In the genomic region with DNA sequence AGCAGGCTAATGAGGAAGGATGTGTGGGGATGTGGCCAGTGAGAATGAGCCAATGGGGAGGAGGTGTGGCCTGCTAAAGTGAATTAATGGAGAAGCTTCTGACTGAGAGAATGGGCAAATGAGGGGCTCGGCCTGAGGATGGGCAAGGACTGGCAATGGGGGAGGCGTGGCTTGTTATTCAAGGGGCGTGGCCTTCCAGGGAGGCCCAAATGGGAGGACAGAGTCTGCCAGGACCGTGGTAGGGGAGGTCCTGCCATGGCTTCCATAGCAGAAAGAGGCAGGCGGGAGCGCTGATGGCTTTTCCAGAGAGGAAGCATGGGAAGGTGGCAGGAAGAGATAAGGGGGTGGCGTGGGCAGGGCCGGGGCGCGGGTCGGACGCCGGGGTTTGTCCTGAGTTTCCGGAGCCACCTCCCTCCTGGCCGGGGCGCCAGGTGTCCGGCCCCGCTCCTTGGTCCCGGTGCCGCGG, we compare ENCODE assay signal across 7 mouse cellular contexts. TPM values are rescaled to one million over a fixed set of nuclear protein-coding genes. Genes with fewer than 3 reads are reported as not detected.
A peak's percentile ranks its signal among the peaks of the same experiment; 100 is the strongest.
DNase-seq lines count a peak whose midpoint lies in the region; ATAC-seq and TF ChIP-seq lines count a peak whose summit lies in the region.

No protein-coding gene starts in this region.

- no peak for TF ChIP-seq POLR2A in limb, embryonic 14.5 days (IDR thresholded peaks at IDR 0.05; ENCODE audit: borderline replicate concordance, extremely low read depth, insufficient read depth, insufficient read length)

- H3K36me3 ChIP-seq in forebrain, embryonic 12.5 days (replicated peaks) = no peaks in the 10 kb centered on the region
- no peaks in the 10 kb centered on the region for H3K36me3 ChIP-seq in hindbrain, embryonic 11.5 days (ENCODE audit: control insufficient read depth, insufficient read depth, low read length)
- peaks cover 63% of the 10 kb centered on the region for H3K36me3 ChIP-seq in limb, embryonic 14.5 days (ENCODE audit: control insufficient read depth, insufficient read depth, low read length)
- no peaks in the 10 kb centered on the region for H3K36me3 ChIP-seq in midbrain, embryonic 13.5 days

- peak overlapping the region; percentile 49 for H3K4me2 ChIP-seq in forebrain, embryonic 12.5 days
- H3K4me2 ChIP-seq in hindbrain, embryonic 11.5 days (replicated peaks; ENCODE audit: low read depth, low read length) = peak overlapping the region; percentile 41
- H3K4me2 ChIP-seq in limb, embryonic 14.5 days (replicated peaks; ENCODE audit: low read depth, low read length, severe bottlenecking) = peak overlapping the region; percentile 22; the same call in 1 of the 2 replicates
- H3K4me2 ChIP-seq in midbrain, embryonic 13.5 days (replicated peaks) = peak overlapping the region; percentile 44

- H3K27ac ChIP-seq in forebrain, embryonic 12.5 days = no peak overlapping the region
- no peak overlapping the region for H3K27ac ChIP-seq in hindbrain, embryonic 11.5 days (ENCODE audit: low read depth, low read length)
- no peak overlapping the region for H3K27ac ChIP-seq in limb, embryonic 14.5 days (replicated peaks; ENCODE audit: low read depth, low read length)
- H3K27ac ChIP-seq in midbrain, embryonic 13.5 days = no peak overlapping the region

- peak; percentile 47 for DNase-seq in c-Kit-positive CD71-negative TER-119-negative erythroid progenitor cells, embryonic 14.5 days (ENCODE audit: low read depth)
- DNase-seq in hindbrain, embryonic 11.5 days (ENCODE audit: low spot score) = peak; percentile 64
- DNase-seq in limb, embryonic 14.5 days (ENCODE audit: low spot score) = no peak
- DNase-seq in left cerebral cortex, adult 11 months (ENCODE audit: low spot score) = no peak
- DNase-seq in ovary, adult 18-20 months (ENCODE audit: low spot score) = no peak

- peak overlapping the region; percentile 28 for H3K4me3 ChIP-seq in forebrain, embryonic 12.5 days (replicated peaks)
- peak overlapping the region; percentile 21 for H3K4me3 ChIP-seq in hindbrain, embryonic 11.5 days (ENCODE audit: low read depth, low read length)
- no peak overlapping the region for H3K4me3 ChIP-seq in limb, embryonic 14.5 days (replicated peaks; ENCODE audit: low read length)
- H3K4me3 ChIP-seq in midbrain, embryonic 13.5 days (replicated peaks) = peak overlapping the region; percentile 25

- ATAC-seq in forebrain, embryonic 12.5 days (ENCODE audit: low FRiP score) = no peak
- peak; percentile 68 for ATAC-seq in hindbrain, embryonic 11.5 days (ENCODE audit: low FRiP score)
- ATAC-seq in limb, embryonic 14.5 days (ENCODE audit: low FRiP score, low read depth) = no peak
- peak; percentile 25; the same call in 1 of the 2 replicates for ATAC-seq in midbrain, embryonic 13.5 days

- H3K27me3 ChIP-seq in forebrain, embryonic 12.5 days = 0 out of 2 replicates have a peak, but pooled peaks cover 16% of the 10 kb centered on the region
- no peaks in the 10 kb centered on the region for H3K27me3 ChIP-seq in hindbrain, embryonic 11.5 days (ENCODE audit: control insufficient read depth, insufficient read depth, low read length)
- no peaks in the 10 kb centered on the region for H3K27me3 ChIP-seq in limb, embryonic 14.5 days (ENCODE audit: control insufficient read depth, insufficient read depth, low read length)
- H3K27me3 ChIP-seq in midbrain, embryonic 13.5 days = peaks cover 8% of the 10 kb centered on the region; the same call in 1 of the 2 replicates

- H3K4me1 ChIP-seq in forebrain, embryonic 12.5 days = peaks cover 7% of the 10 kb centered on the region; the same call in 1 of the 2 replicates
- no peaks in the 10 kb centered on the region for H3K4me1 ChIP-seq in hindbrain, embryonic 11.5 days (replicated peaks; ENCODE audit: control insufficient read depth, insufficient read depth, low read length)
- H3K4me1 ChIP-seq in limb, embryonic 14.5 days (ENCODE audit: control insufficient read depth, insufficient read depth, low read length) = peaks cover 5% of the 10 kb centered on the region; the same call in 1 of the 2 replicates
- peaks cover 7% of the 10 kb centered on the region; the same call in 1 of the 2 replicates for H3K4me1 ChIP-seq in midbrain, embryonic 13.5 days (replicated peaks)

- no peak overlapping the region; the same call in 1 of the 2 replicates for H3K9ac ChIP-seq in forebrain, embryonic 12.5 days
- peak overlapping the region; percentile 31; the same call in 1 of the 2 replicates for H3K9ac ChIP-seq in hindbrain, embryonic 11.5 days (ENCODE audit: low read depth, low read length)
- H3K9ac ChIP-seq in limb, embryonic 14.5 days (ENCODE audit: low read depth, low read length, severe bottlenecking) = peak overlapping the region; percentile 21; the same call in 1 of the 2 replicates
- 0 out of 2 replicates have a peak overlapping the region, but pooled peaks have one; percentile 36 for H3K9ac ChIP-seq in midbrain, embryonic 13.5 days (replicated peaks)

- WGBS in forebrain, embryonic 12.5 days = 4% methylated on average over 21 of the region's 21 CpGs
- 11% methylated on average over 20 of the region's 21 CpGs for WGBS in hindbrain, embryonic 11.5 days
- 6% methylated on average over 21 of the region's 21 CpGs for WGBS in limb, embryonic 14.5 days
- WGBS in midbrain, embryonic 13.5 days = 5% methylated on average over 21 of the region's 21 CpGs

- no peaks in the 10 kb centered on the region for H3K9me3 ChIP-seq in forebrain, embryonic 12.5 days
- H3K9me3 ChIP-seq in hindbrain, embryonic 11.5 days (ENCODE audit: control insufficient read depth, low read length) = 0 out of 2 replicates have a peak, but pooled peaks cover 2% of the 10 kb centered on the region
- no peaks in the 10 kb centered on the region; the same call in 1 of the 2 replicates for H3K9me3 ChIP-seq in limb, embryonic 14.5 days (ENCODE audit: control insufficient read depth, low read length)
- H3K9me3 ChIP-seq in midbrain, embryonic 13.5 days = 0 out of 2 replicates have a peak, but pooled peaks cover 4% of the 10 kb centered on the region

RNA-seq across cellular contexts. Expression of gene Nop53, which starts 9.1 kb away (rescaled TPM):
- 165 and 169 TPM in 2 replicates for polyA plus RNA-seq in forebrain, embryonic 12.5 days (2016; fragmentation: Nextera tagmentation; extraction: Ambion mirVana)
- 176 and 180 TPM in 2 replicates for polyA plus RNA-seq in hindbrain, embryonic 11.5 days (2014; fragmentation: Nextera tagmentation; extraction: Ambion mirVana)
- polyA plus RNA-seq in limb, embryonic 14.5 days (2012; rRNA removed) = 176 and 181 TPM in 2 replicates
- 192 and 210 TPM in 2 replicates for polyA plus RNA-seq in limb, embryonic 14.5 days (2014; fragmentation: Nextera tagmentation; extraction: Ambion mirVana)
- 140 and 151 TPM in 2 replicates for polyA plus RNA-seq in midbrain, embryonic 13.5 days (2015; fragmentation: Nextera tagmentation; extraction: Ambion mirVana)

RNA-seq across cellular contexts. Expression of gene Ehd2, which starts 12.4 kb away (rescaled TPM):
- polyA plus RNA-seq in forebrain, embryonic 12.5 days (2016; fragmentation: Nextera tagmentation; extraction: Ambion mirVana) = 6.6 and 7.6 TPM in 2 replicates
- polyA plus RNA-seq in hindbrain, embryonic 11.5 days (2014; fragmentation: Nextera tagmentation; extraction: Ambion mirVana) = 6.4 and 10.9 TPM in 2 replicates
- 47.6 and 62.0 TPM in 2 replicates for polyA plus RNA-seq in limb, embryonic 14.5 days (2012; rRNA removed)
- 42.5 and 49.3 TPM in 2 replicates for polyA plus RNA-seq in limb, embryonic 14.5 days (2014; fragmentation: Nextera tagmentation; extraction: Ambion mirVana)
- polyA plus RNA-seq in midbrain, embryonic 13.5 days (2015; fragmentation: Nextera tagmentation; extraction: Ambion mirVana) = 3.3 and 4.7 TPM in 2 replicates

RNA-seq across cellular contexts. Expression of gene Selenow, which starts 32.8 kb away (rescaled TPM):
- polyA plus RNA-seq in forebrain, embryonic 12.5 days (2016; fragmentation: Nextera tagmentation; extraction: Ambion mirVana) = 1,130 and 1,137 TPM in 2 replicates
- polyA plus RNA-seq in hindbrain, embryonic 11.5 days (2014; fragmentation: Nextera tagmentation; extraction: Ambion mirVana) = 988 and 1,001 TPM in 2 replicates
- polyA plus RNA-seq in limb, embryonic 14.5 days (2012; rRNA removed) = 582 and 588 TPM in 2 replicates
- 1,065 and 1,091 TPM in 2 replicates for polyA plus RNA-seq in limb, embryonic 14.5 days (2014; fragmentation: Nextera tagmentation; extraction: Ambion mirVana)
- 1,286 and 1,320 TPM in 2 replicates for polyA plus RNA-seq in midbrain, embryonic 13.5 days (2015; fragmentation: Nextera tagmentation; extraction: Ambion mirVana)

Comparison
In these comparisons a context has a peak if more than half of its experiments do, and no peak if none do; other contexts are left out.
1. DNase-seq: peak in c-Kit-positive CD71-negative TER-119-negative erythroid progenitor cells, embryonic 14.5 days (single experiment) and hindbrain, embryonic 11.5 days (single experiment); none in limb, embryonic 14.5 days (single experiment), left cerebral cortex, adult 11 months (single experiment) and ovary, adult 18-20 months (single experiment).
2. ATAC-seq: peak in hindbrain, embryonic 11.5 days (single experiment) and midbrain, embryonic 13.5 days (single experiment); none in forebrain, embryonic 12.5 days (single experiment) and limb, embryonic 14.5 days (single experiment).
3. Peak in every context shown above with its lines, with median percentiles within 50 percentile points of each other: H3K4me2 ChIP-seq.